Mouse (Mus musculus) midbrain, postnatal 0 days (tissue): ENCODE data around the gene Mroh3. TPM values are rescaled to one million over a fixed set of nuclear protein-coding genes. Genes with fewer than 3 reads are reported as not detected.

Experiments used
- ATAC-seq: fragments of 200-750 bp; cut with Nextera tagmentation; 2 replicates; pipeline ENCODE4 v1.8.0; 2017; ENCODE audit warnings: moderate number of reproducible peaks, mild to moderate bottlenecking, moderate TSS enrichment, moderate library complexity; ENCODE audit not compliant: low FRiP score
- DNase-seq: peaks from one replicate; pipeline ENCODE4 v3.0.0-alpha.2; 2015; ENCODE audit warnings: low spot score
- H3K27ac ChIP-seq: fragments of 300-500 bp; sonication (generic); 2 replicates; pipeline ENCODE4 v1.5.1; 2014; ENCODE audit warnings: low read depth, mild to moderate bottlenecking, low read length, mixed read lengths
- H3K27me3 ChIP-seq: fragments of 300-500 bp; sonication (generic); 2 replicates; pipeline ENCODE4 v1.6.1; 2014; ENCODE audit warnings: low read length, control low read depth, mixed read lengths; ENCODE audit not compliant: insufficient read depth
- H3K36me3 ChIP-seq: fragments of 300-500 bp; sonication (generic); 2 replicates; pipeline ENCODE4 v1.6.1; 2014; ENCODE audit warnings: low read length, control low read depth, mixed read lengths; ENCODE audit not compliant: insufficient read depth
- H3K4me1 ChIP-seq: fragments of 300-500 bp; sonication (generic); 2 replicates; pipeline ENCODE4 v1.6.1; 2014; ENCODE audit warnings: mild to moderate bottlenecking, control low read depth, antibody characterized with exemption, low read length, mixed read lengths; ENCODE audit not compliant: insufficient read depth
- H3K4me2 ChIP-seq: fragments of 300-500 bp; sonication (generic); 2 replicates; pipeline ENCODE4 v1.6.1; 2014; ENCODE audit warnings: low read depth, mild to moderate bottlenecking, low read length, mixed read lengths; ENCODE audit not compliant: poor library complexity, severe bottlenecking
- H3K4me3 ChIP-seq: fragments of 300-500 bp; sonication (generic); 2 replicates; pipeline ENCODE4 v1.5.1; 2014; ENCODE audit warnings: low read depth, mild to moderate bottlenecking, low read length, moderate library complexity
- H3K9ac ChIP-seq: fragments of 300-500 bp; sonication (generic); replicated peaks from 2 replicates; pipeline ENCODE4 v1.6.1; 2014; ENCODE audit warnings: mild to moderate bottlenecking, low read length, moderate library complexity, mixed read lengths; ENCODE audit not compliant: poor library complexity, severe bottlenecking
- H3K9me3 ChIP-seq: fragments of 300-500 bp; sonication (generic); 2 replicates; pipeline ENCODE4 v1.6.1; 2016; ENCODE audit warnings: low read length, control low read depth
- CTCF ChIP-seq: IDR thresholded peaks from 2 replicates; pipeline ENCODE4 v1.5.1; 2016; ENCODE audit warnings: antibody characterized with exemption, mild to moderate bottlenecking
- WGBS: fragments of 180-500 bp; shearing (Covaris S2); extraction: QIAGEN DNeasy Blood & Tissue Kit; methylation state at CpG from one replicate; pipeline ENCODE4 v1.1.7; 2014; 5-methylcytosine and 5-hydroxymethylcytosine counted together
- polyA plus RNA-seq: library from polyadenylated mRNA; unstranded; fragments of >200 nt; fragmentation: Nextera tagmentation; extraction: Ambion mirVana; gene quantifications from 2 replicates; pipeline ENCODE4 v1.2.1, GENCODE M21; 2015
- total RNA-seq: library from RNA; depleted of rRNA; stranded (reverse); fragments of >200 nt; gene quantifications from 2 replicates; pipeline ENCODE4 v1.2.3, GENCODE M21; 2014

Gene Mroh3
- total and polyA plus RNA-seq, 2 experiments from 2014 or later: 0.27 TPM; not detected in 1

DNA sequence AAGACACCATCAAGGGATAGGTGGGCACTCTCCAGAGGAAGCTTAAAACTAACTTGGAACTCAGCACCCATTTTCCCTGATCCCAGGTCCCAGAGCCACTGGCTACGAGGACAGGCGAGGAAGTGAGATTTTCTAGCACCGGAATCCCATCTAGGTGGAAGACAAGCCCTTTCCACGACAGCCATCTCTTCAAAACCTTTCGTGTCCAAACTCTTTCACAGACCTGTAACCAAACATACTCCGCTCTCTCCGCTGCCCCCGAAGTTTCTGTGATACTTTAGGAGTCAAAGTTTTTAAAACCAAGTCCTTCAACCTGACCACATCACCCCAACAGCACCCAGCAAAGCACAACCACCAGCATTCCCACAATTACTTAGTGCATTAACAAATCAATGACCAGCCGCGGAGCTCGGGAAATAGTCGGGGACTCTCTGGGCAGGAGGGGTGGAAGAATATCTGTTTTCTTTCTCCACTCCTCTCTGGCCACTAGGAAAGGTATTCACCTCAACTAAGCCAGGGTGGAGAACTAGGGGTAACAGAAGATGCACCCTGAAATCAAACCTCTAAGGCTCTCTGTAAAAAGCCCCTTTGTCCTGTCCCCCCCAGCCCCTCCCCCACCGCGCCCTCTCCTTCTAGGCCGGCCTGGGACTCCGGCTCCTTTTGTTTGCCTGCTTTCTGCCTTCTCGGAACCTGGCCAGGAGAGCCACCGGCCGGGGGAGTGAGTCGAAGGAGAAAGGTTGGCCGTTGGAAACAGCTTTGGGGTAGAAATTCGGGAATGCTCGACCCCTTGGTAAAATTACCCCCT lies 20.6 kb upstream of the Mroh3 start:
- no peak for ATAC-seq
- no peak for DNase-seq
- Histone ChIP-seq H3K27me3 (0 out of 2 replicates have a peak, but pooled peaks cover 4% of the 10 kb centered on the region), H3K36me3 (no peaks in the 10 kb centered on the region), H3K9me3 (no peaks in the 10 kb centered on the region), H3K4me3 (peak overlapping the region; percentile 54), H3K4me2 (peak overlapping the region; percentile 91), H3K9ac (no peak overlapping the region), H3K4me1 (peaks cover 8% of the 10 kb centered on the region), H3K27ac (no peak overlapping the region)
- 3% methylated on average over 23 of the region's 23 CpGs for WGBS
- TF ChIP-seq CTCF: no peak

- DNase-seq (no peak), ATAC-seq (no peak)
- Histone ChIP-seq H3K9me3 (no peaks in the 10 kb centered on the region), H3K27ac (no peak overlapping the region), H3K36me3 (no peaks in the 10 kb centered on the region), H3K27me3 (0 out of 2 replicates have a peak, but pooled peaks cover 4% of the 10 kb centered on the region), H3K4me1 (peaks cover 8% of the 10 kb centered on the region), H3K4me2 (peak overlapping the region; percentile 91), H3K9ac (no peak overlapping the region), H3K4me3 (peak overlapping the region; percentile 54; the same call in 1 of the 2 replicates)
- TF ChIP-seq CTCF: no peak
- 4% methylated on average over 9 of the region's 9 CpGs for WGBS
Measured at GRCm38 (mm10) chr1:136232285-136232926, 19.8 kb upstream of the Mroh3 start.

DNA sequence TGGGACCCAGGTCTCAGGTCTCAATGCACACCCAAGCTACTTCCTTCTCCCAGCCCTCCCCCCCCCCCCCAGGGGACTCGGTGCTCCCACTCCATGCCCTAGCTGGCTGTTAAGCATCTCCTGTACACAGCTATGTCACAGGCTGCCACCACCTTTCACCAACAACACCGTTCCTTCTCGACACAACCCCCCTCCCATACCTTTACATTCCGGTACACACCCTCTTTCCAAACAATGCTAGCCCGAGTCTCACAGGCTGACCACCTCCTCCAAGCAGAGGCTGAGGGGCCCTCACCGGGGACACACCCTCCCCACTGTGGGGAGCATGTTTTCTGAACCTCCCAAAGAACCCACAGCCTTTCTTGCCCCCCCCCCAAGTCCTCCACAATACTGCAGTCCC lies 19.0 kb upstream of the Mroh3 start:
- no peak overlapping the region for H3K4me3 ChIP-seq
- H3K36me3 ChIP-seq: no peaks in the 10 kb centered on the region
- 9% methylated on average over 6 of the region's 6 CpGs for WGBS
- ATAC-seq (no peak), DNase-seq (no peak)
- H3K9me3 ChIP-seq: no peaks in the 10 kb centered on the region
- no peak overlapping the region for H3K9ac ChIP-seq
- no peak overlapping the region for H3K27ac ChIP-seq
- H3K4me2 ChIP-seq: peak overlapping the region; percentile 29
- 0 out of 2 replicates have a peak, but pooled peaks cover 4% of the 10 kb centered on the region for H3K27me3 ChIP-seq
- H3K4me1 ChIP-seq: peaks cover 8% of the 10 kb centered on the region
- TF ChIP-seq CTCF: no peak

- H3K4me1 ChIP-seq: peaks cover 11% of the 10 kb centered on the region
- H3K36me3 ChIP-seq: no peaks in the 10 kb centered on the region
- no peak overlapping the region for H3K4me3 ChIP-seq
- H3K27me3 ChIP-seq: no peaks in the 10 kb centered on the region
- DNase-seq: no peak
- no peak overlapping the region for H3K27ac ChIP-seq
- H3K9ac ChIP-seq: no peak overlapping the region
- TF ChIP-seq CTCF: no peak
- H3K9me3 ChIP-seq: no peaks in the 10 kb centered on the region
- ATAC-seq: no peak
- 55% methylated on average over 11 of the region's 11 CpGs for WGBS
- H3K4me2 ChIP-seq: 0 out of 2 replicates have a peak overlapping the region, but pooled peaks have one; percentile 7
Measured at GRCm38 (mm10) chr1:136230201-136230600, 17.6 kb upstream of the Mroh3 start.

- peaks cover 15% of the 10 kb centered on the region for H3K4me1 ChIP-seq
- TF ChIP-seq CTCF: no peak
- no peaks in the 10 kb centered on the region for H3K27me3 ChIP-seq
- 26% methylated on average over 6 of the region's 6 CpGs for WGBS
- DNase-seq: peak; percentile 30
- no peaks in the 10 kb centered on the region for H3K9me3 ChIP-seq
- no peak overlapping the region for H3K4me3 ChIP-seq
- no peak overlapping the region for H3K9ac ChIP-seq
- H3K36me3 ChIP-seq: no peaks in the 10 kb centered on the region
- no peak overlapping the region for H3K27ac ChIP-seq
- H3K4me2 ChIP-seq: no peak overlapping the region
- ATAC-seq: no peak
Measured at GRCm38 (mm10) chr1:136229040-136229373, 16.4 kb upstream of the Mroh3 start.
